Mouse (Mus musculus): ENCODE measurements around the gene Arfgef3.

- TF ChIP-seq USF1 (IDR thresholded peaks at IDR 0.05; ENCODE audit: low read depth, low read length) = no peak
- TF ChIP-seq CHD1 (IDR thresholded peaks at IDR 0.05; ENCODE audit: low read depth, low read length) = no peak
- TF ChIP-seq POLR2A (IDR thresholded peaks at IDR 0.05; ENCODE audit: low read depth, low read length) = no peak
Observed at GRCm38 (mm10) chr10:18562940-18563339, 180.8 kb downstream of the Arfgef3 start.

Measured in CH12.LX (cell line).